Mouse (Mus musculus) midbrain, embryonic 16.5 days (tissue): ENCODE measurements around the gene Eno4. TPM values are rescaled to one million over a fixed set of nuclear protein-coding genes. Genes with fewer than 3 reads are reported as not detected.

Source experiments
- ATAC-seq: fragments of 200-750 bp; cut with Nextera tagmentation; 2 replicates; pipeline ENCODE4 v1.8.0; 2017; ENCODE audit warnings: moderate TSS enrichment
- H3K27ac ChIP-seq: fragments of 300-500 bp; sonication (generic); 2 replicates; pipeline ENCODE4 v1.5.1; 2014; ENCODE audit warnings: mild to moderate bottlenecking, low read length, mixed read lengths
- H3K27me3 ChIP-seq: fragments of 300-500 bp; sonication (generic); 2 replicates; pipeline ENCODE4 v1.6.1; 2014; ENCODE audit warnings: low read depth, low read length, mixed read lengths; ENCODE audit not compliant: control insufficient read depth, insufficient read depth
- H3K36me3 ChIP-seq: fragments of 300-500 bp; sonication (generic); 2 replicates; pipeline ENCODE4 v1.6.1; 2014; ENCODE audit warnings: mild to moderate bottlenecking, low read length, moderate library complexity, mixed read lengths; ENCODE audit not compliant: control insufficient read depth, insufficient read depth
- H3K4me1 ChIP-seq: fragments of 300-500 bp; sonication (generic); 2 replicates; pipeline ENCODE4 v1.6.1; 2014; ENCODE audit warnings: mild to moderate bottlenecking, low read length, mixed read lengths; ENCODE audit not compliant: control insufficient read depth, insufficient read depth
- H3K4me2 ChIP-seq: fragments of 300-500 bp; sonication (generic); 2 replicates; pipeline ENCODE4 v1.6.1; 2014; ENCODE audit warnings: mild to moderate bottlenecking, low read length, mixed read lengths
- H3K4me3 ChIP-seq: fragments of 300-500 bp; sonication (generic); 2 replicates; pipeline ENCODE4 v1.5.1; 2014; ENCODE audit warnings: low read depth, mild to moderate bottlenecking, low read length, moderate library complexity, mixed read lengths
- H3K9ac ChIP-seq: fragments of 300-500 bp; sonication (generic); 2 replicates; pipeline ENCODE4 v1.6.1; 2014; ENCODE audit warnings: low read depth, low read length, mixed read lengths
- H3K9me3 ChIP-seq: fragments of 300-500 bp; sonication (generic); replicated peaks from 2 replicates; pipeline ENCODE4 v1.6.1; 2014; ENCODE audit warnings: mild to moderate bottlenecking, low read length, mixed read lengths; ENCODE audit not compliant: control insufficient read depth, poor library complexity, severe bottlenecking
- WGBS: fragments of 180-500 bp; shearing (Covaris S2); extraction: QIAGEN DNeasy Blood & Tissue Kit; methylation state at CpG from one replicate; pipeline ENCODE4 v1.1.7; 2014; 5-methylcytosine and 5-hydroxymethylcytosine counted together
- polyA plus RNA-seq: library from polyadenylated mRNA; unstranded; fragments of >200 nt; fragmentation: Nextera tagmentation; extraction: Ambion mirVana; gene quantifications from 2 replicates; pipeline ENCODE4 v1.2.1, GENCODE M21; 2015

The Eno4 gene
- polyA plus RNA-seq, 1 experiment from 2014 or later: 1.9 TPM

DNA sequence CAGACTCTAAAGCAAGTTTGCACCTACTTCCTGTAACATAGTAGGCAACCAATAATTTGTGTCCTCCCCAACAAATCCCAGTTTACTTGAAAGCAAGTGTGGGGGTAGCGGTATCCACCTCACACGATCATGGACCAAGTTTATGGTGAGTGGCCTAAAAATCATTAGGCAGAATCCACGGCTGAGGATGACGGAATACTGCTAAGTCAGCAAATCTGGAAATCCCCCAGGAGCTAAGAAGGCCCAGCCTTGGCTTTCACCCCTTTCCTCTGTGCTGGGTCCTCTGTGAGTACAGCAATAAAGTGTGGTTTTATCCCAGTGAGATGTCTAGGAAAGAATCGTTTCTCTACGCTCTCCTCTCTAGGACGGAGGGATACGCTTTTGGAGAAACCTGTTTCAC lies 11.6 kb downstream of the Eno4 start:
- ATAC-seq: no peak
- peaks cover 18% of the 10 kb centered on the region for H3K27me3 ChIP-seq
- WGBS: 90% methylated on average over 8 of the region's 8 CpGs

DNA sequence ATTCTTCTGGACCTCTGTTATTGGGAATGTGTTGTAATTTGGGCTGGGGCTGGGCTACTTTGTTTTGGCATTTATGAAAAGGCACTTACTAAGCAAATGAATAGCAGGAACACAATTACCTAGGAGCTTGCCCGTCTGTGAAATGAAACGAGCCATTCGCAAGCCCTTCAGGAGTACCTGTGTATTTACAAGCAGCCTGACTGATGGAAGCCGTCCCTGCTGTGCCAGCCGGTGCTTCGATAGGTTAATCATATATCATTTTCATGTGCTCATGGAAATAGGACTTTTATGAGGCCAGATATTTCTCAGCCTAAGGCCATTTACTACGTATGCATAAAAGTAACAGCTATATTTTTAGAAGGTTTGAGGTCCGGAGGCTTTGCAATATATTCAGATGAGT lies 19.8 kb downstream of the Eno4 start:
- no peak overlapping the region for H3K27ac ChIP-seq
- no peak overlapping the region for H3K4me3 ChIP-seq
- no peak overlapping the region for H3K9ac ChIP-seq
- peaks cover 20% of the 10 kb centered on the region for H3K27me3 ChIP-seq
- ATAC-seq: no peak
- no peak overlapping the region for H3K4me2 ChIP-seq
- H3K9me3 ChIP-seq: no peaks in the 10 kb centered on the region
- WGBS: 69% methylated on average over 8 of the region's 8 CpGs
- H3K4me1 ChIP-seq: no peaks in the 10 kb centered on the region
- H3K36me3 ChIP-seq: no peaks in the 10 kb centered on the region; the same call in 1 of the 2 replicates

More for the DNA sequence above, 11.6 kb downstream of the Eno4 start:
- H3K36me3 ChIP-seq: no peaks in the 10 kb centered on the region; the same call in 1 of the 2 replicates
- H3K9ac ChIP-seq: no peak overlapping the region
- no peaks in the 10 kb centered on the region for H3K9me3 ChIP-seq
- H3K4me3 ChIP-seq: no peak overlapping the region
- no peak overlapping the region for H3K27ac ChIP-seq
- no peak overlapping the region for H3K4me2 ChIP-seq
- no peaks in the 10 kb centered on the region for H3K4me1 ChIP-seq

DNA sequence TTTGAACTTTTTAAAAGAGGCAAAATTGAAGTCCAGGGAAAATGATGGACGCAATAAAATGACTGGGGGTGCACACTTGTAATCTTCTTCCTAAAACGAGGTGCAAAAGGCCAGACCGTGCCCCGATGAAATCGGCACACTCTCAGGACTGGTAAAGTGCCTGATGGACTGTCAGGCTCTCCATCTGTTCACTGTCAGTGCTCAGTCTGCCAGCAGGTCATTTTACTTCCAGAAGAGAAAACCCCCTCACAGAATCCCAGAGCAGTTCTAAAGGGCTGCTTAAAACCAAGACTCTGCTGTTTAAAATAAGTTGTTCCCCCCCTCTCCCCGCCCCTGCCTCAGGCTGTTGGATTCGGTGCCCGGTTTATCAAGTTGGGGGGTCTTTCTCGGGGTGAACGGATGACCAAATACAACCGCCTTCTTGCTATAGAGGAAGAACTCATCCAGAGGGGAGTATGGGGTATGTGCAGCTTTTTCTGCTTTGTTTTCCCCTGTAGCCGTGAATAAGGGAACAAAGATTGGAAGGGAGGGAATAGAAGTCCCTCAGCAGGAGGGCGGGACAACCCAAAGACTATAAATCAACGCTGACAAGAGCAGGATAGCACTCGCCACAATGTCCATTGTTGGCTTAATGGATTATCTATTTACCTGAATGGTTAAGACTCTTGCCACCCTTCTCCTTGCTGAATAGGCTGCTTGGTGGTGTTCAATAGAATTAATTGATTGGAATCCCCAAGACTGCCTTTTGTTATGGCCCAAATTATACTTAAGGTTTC lies 25.7 kb downstream of the Eno4 start:
- Histone ChIP-seq H3K4me3 (no peak overlapping the region), H3K9ac (no peak overlapping the region), H3K9me3 (no peaks in the 10 kb centered on the region), H3K4me1 (peaks cover 2% of the 10 kb centered on the region; the same call in 1 of the 2 replicates), H3K27ac (no peak overlapping the region), H3K4me2 (no peak overlapping the region), H3K27me3 (peaks cover 51% of the 10 kb centered on the region), H3K36me3 (peaks cover 7% of the 10 kb centered on the region; the same call in 1 of the 2 replicates)
- WGBS: 13% methylated on average over 15 of the region's 15 CpGs
- ATAC-seq: no peak

DNA sequence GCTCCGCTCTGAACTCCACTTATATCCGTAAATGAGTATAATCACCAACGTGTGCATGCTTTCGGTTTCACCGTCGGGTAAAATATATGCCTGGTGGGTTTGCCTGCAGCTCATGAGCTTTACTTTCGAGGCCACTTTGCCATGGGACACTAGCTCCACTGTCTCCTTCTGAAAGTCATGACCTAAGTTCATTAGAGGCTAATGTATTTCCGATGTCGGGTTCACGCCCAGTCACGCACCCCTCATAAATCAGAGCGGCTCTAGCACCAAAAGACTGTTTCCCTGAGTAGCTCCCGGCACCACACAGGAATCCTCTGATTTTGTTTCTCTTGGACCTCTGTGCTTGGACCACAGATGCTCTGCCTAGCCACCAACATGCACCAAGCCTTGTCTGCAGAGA lies 27.6 kb downstream of the Eno4 start:
- H3K36me3 ChIP-seq: peaks cover 11% of the 10 kb centered on the region; the same call in 1 of the 2 replicates
- no peak overlapping the region for H3K4me2 ChIP-seq
- no peak overlapping the region for H3K27ac ChIP-seq
- H3K9me3 ChIP-seq: no peaks in the 10 kb centered on the region
- 90% methylated on average over 13 of the region's 13 CpGs for WGBS
- H3K27me3 ChIP-seq: peaks cover 58% of the 10 kb centered on the region
- no peak overlapping the region for H3K4me3 ChIP-seq
- H3K4me1 ChIP-seq: peaks cover 2% of the 10 kb centered on the region; the same call in 1 of the 2 replicates
- no peak for ATAC-seq
- no peak overlapping the region for H3K9ac ChIP-seq

DNA sequence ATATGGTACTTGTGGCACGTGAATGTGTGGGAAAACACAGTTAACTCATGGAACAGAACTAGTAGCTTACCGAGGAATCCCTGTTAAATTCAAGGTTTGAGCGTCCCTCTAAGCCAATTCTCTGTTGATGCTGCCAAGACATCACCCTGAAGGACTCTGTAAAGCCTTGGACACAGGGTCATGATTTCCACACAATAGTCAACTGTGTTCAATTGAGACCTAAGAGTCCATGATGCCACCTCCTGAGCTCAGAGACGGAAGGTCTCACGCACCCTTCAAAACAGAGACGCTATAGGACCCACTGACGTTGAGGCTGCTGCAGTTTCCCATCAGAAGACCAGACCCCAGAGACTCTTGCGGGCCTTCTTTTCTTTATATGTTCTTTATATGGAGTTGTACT lies 30.9 kb downstream of the Eno4 start:
- no peak overlapping the region for H3K4me3 ChIP-seq
- H3K4me2 ChIP-seq: no peak overlapping the region
- peaks cover 70% of the 10 kb centered on the region for H3K27me3 ChIP-seq
- no peaks in the 10 kb centered on the region for H3K9me3 ChIP-seq
- H3K27ac ChIP-seq: no peak overlapping the region
- H3K36me3 ChIP-seq: peaks cover 13% of the 10 kb centered on the region; the same call in 1 of the 2 replicates
- peaks cover 8% of the 10 kb centered on the region for H3K4me1 ChIP-seq
- no peak overlapping the region for H3K9ac ChIP-seq
- 75% methylated on average over 8 of the region's 8 CpGs for WGBS
- no peak for ATAC-seq

DNA sequence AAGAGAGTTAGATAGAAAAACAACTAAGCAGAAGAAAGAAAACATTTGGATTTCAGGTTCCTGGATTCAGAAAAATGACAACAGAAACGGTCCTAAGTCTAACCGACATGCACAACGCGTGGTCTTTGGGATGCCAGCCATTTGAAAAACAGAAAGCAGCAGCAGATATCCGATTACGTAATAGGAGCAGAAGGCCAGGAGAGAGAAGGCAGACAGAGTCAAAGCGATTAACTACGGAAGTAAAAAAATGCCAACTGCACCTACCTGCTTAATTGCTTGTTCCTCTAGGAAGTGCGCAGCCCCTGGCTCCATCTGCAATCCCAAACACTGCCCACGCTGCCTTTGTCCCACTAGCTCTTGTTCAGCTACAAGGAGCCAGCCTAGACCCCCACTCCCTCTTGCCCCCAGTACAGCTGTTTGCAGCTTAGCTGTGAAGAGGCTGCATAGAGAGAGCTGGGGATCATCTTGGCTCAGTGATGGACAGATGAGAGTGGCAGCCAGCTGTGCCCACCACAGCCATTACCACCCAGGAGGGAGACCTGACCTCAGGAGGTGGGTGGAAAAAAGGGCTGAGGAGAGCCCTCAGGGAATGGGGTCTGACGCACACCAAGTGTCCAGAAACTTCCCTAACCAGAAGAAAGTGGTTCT lies 32.1 kb downstream of the Eno4 start:
- H3K9me3 ChIP-seq: no peaks in the 10 kb centered on the region
- peaks cover 16% of the 10 kb centered on the region for H3K4me1 ChIP-seq
- H3K27ac ChIP-seq: no peak overlapping the region
- no peak overlapping the region for H3K9ac ChIP-seq
- H3K27me3 ChIP-seq: peaks cover 61% of the 10 kb centered on the region
- no peak overlapping the region for H3K4me3 ChIP-seq
- H3K36me3 ChIP-seq: peaks cover 13% of the 10 kb centered on the region; the same call in 1 of the 2 replicates
- 73% methylated on average over 11 of the region's 11 CpGs for WGBS
- ATAC-seq: no peak
- no peak overlapping the region for H3K4me2 ChIP-seq

DNA sequence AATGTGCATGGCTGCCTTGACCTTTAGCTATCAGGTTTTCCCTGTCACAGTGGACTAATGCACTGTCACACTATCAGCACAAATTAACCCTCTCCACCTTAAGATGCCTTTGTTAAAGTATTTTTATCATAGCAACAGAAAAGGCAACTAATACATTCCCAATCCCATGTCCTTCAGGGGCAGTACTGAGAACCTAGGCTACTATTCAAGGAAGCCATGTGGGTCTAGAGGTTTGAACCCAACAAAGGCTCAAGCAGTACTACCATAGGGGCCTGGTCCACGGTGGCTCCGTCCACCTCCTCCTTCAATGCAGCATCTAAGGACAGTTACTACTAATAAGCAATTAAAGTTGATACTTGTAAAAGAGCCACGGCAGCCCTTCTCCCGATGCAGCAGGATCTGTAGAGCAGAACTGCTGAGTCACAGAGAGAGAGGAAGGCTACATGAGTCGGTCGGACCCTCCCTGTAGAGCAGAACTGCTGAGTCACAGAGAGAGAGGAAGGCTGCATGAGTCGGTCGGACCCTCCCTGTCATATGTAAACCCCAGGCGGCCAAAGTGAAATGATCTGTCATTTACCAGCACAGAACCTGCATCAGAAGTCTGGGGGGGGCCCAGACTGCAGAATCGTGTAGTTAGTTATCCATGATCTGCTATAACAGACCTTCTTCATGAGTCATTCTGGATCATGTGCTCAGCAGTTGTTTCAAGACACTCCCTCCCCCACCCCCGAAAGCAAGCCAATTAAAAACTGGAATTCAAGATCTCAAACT lies 35.4 kb downstream of the Eno4 start:
- Histone ChIP-seq H3K27me3 (peaks cover 45% of the 10 kb centered on the region), H3K27ac (no peak overlapping the region), H3K4me3 (no peak overlapping the region), H3K36me3 (0 out of 2 replicates have a peak, but pooled peaks cover 6% of the 10 kb centered on the region), H3K4me2 (no peak overlapping the region), H3K4me1 (peaks cover 16% of the 10 kb centered on the region), H3K9ac (no peak overlapping the region), H3K9me3 (no peaks in the 10 kb centered on the region)
- 48% methylated on average over 11 of the region's 11 CpGs for WGBS
- ATAC-seq: no peak

DNA sequence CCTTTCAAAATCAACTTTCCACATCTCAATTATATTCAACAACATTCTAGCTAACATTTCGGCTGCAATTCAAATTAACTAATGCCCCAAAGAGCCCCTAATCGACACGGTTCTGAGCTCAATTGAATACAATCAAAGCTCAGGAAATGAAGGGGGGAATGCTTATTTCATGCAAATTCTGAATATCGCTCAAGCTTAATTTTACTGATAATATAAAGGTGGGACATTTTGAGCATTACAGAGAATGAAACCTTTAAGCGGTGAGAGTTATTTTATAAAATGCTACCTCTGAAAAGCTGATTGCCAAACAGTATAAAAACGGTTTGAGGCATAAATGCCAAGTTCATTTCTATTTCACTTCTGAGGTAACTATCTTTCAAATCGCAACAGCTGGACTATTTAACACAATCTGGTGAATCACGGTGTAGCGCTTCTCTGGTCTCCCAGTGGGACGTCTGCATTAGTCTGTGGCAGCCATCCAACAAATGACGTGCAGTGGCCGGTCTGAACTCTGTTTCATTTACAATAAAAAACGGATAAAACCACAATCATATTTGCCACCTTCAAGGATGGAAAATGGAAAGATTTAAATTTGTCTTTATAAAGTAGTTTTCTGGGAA lies 36.3 kb downstream of the Eno4 start:
- Histone ChIP-seq H3K36me3 (0 out of 2 replicates have a peak, but pooled peaks cover 6% of the 10 kb centered on the region), H3K9ac (no peak overlapping the region), H3K4me1 (peaks cover 16% of the 10 kb centered on the region), H3K4me2 (peak overlapping the region; percentile 7), H3K9me3 (no peaks in the 10 kb centered on the region), H3K27me3 (peaks cover 46% of the 10 kb centered on the region), H3K27ac (no peak overlapping the region), H3K4me3 (no peak overlapping the region)
- ATAC-seq: no peak
- 14% methylated on average over 13 of the region's 13 CpGs for WGBS
